Mouse (Mus musculus) liver, adult 2 months (tissue): ENCODE measurements at regions not wholly inside any gene's neighbourhood (a gene's known extent, or its start where the extent isn't known, plus 50 kb on each side); places are given as distances from the start of the nearest gene placed in this dataset.

Source experiments
- DNase-seq: peaks from one replicate; pipeline ENCODE4 v3.0.0-alpha.2; 2011; ENCODE audit warnings: low read depth, low spot score; ENCODE audit errors: extremely low read depth
- H3K27ac ChIP-seq: fragments of 200-500 bp; replicated peaks from 2 replicates; pipeline ENCODE4 v1.5.1; 2012; ENCODE audit warnings: low read depth, mild to moderate bottlenecking, control low read depth, inconsistent platforms, low read length; ENCODE audit not compliant: insufficient read depth
- H3K27me3 ChIP-seq: fragments of 200-500 bp; 2 replicates; pipeline ENCODE4 v1.6.1; 2012; ENCODE audit warnings: mild to moderate bottlenecking, moderate library complexity, low read length, inconsistent platforms; ENCODE audit not compliant: control insufficient read depth, insufficient read depth
- H3K36me3 ChIP-seq: fragments of 200-500 bp; 2 replicates; pipeline ENCODE4 v1.6.1; 2012; ENCODE audit warnings: low read length, inconsistent platforms; ENCODE audit not compliant: control insufficient read depth, insufficient read depth
- H3K4me1 ChIP-seq: fragments of 200-500 bp; 2 replicates; pipeline ENCODE4 v1.6.1; 2011; ENCODE audit warnings: low read length; ENCODE audit not compliant: control insufficient read depth, insufficient read depth
- H3K4me3 ChIP-seq: fragments of 200-500 bp; 2 replicates; pipeline ENCODE4 v1.5.1; 2011; ENCODE audit warnings: low read depth, mild to moderate bottlenecking, control low read depth, low read length, moderate library complexity; ENCODE audit not compliant: insufficient read depth
- H3K79me2 ChIP-seq: fragments of 200-500 bp; 2 replicates; pipeline ENCODE4 v1.6.1; 2012; ENCODE audit warnings: inconsistent platforms, mild to moderate bottlenecking, low read length, moderate library complexity; ENCODE audit not compliant: control insufficient read depth, insufficient read depth
- H3K9ac ChIP-seq: fragments of 200-500 bp; 2 replicates; pipeline ENCODE4 v1.6.1; 2012; ENCODE audit warnings: low read depth, mild to moderate bottlenecking, control low read depth, inconsistent platforms, low read length
- CTCF ChIP-seq: fragments of 200-500 bp; IDR thresholded peaks from 2 replicates; pipeline ENCODE4 v1.5.1; 2011; ENCODE audit warnings: low read depth, low read length, control low read depth
- POLR2A ChIP-seq: fragments of 200-500 bp; IDR thresholded peaks from 2 replicates; pipeline ENCODE4 v1.6.1; 2011; ENCODE audit warnings: low read length, control low read depth; ENCODE audit not compliant: insufficient read depth; ENCODE audit errors: extremely low read depth
- WGBS: fragments of 180-500 bp; shearing (Covaris S2); methylation state at CpG from one replicate; pipeline ENCODE4 v1.1.7; 2018; 5-methylcytosine and 5-hydroxymethylcytosine counted together

DNA sequence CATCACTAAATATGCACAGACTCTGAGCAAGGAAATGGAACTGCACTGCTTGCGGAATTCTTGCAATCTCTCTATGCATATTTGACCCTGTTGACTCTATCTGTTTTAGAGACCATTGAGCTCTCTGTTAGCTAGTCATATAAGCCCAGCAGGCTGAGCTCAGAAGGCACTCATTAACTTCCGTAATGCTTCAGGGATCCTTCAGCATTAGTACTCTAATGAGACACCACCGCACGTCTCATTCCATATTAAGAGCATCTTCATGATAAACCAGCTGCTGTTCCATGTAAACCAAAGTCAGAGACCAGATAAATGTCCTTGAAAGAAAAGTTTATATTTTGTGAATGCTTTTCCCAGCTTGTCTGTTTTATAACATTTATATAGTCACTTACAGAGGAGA lies 237.1 kb upstream of the Mad2l1 start:
- H3K27me3 ChIP-seq, result no peaks in the 10 kb centered on the region

DNA sequence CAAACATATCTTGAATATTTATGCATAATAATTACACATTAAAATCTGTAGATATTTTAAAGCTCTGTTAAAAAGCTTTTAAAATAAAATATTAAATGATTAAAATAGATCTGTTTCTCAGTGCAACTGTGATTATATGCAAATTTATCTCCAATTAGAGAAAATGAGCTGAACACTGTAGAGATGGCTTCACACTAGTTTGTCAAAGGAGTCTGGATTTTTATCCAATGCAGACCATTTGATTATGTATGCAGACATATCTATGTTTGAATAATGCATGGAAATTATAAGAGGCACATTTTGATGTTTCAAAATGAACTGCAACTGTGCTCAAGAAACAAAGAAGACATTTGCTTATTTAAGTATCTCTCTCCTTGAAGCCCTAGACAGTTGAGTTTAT lies 235.0 kb upstream of the Mad2l1 start:
- Histone ChIP-seq H3K4me3 (no peak overlapping the region), H3K79me2 (no peaks in the 10 kb centered on the region), H3K27ac (no peak overlapping the region), H3K36me3 (no peaks in the 10 kb centered on the region), H3K27me3 (no peaks in the 10 kb centered on the region), H3K9ac (no peak overlapping the region), H3K4me1 (no peaks in the 10 kb centered on the region)
- no peak for TF ChIP-seq POLR2A
- no peak for TF ChIP-seq CTCF
- no peak for DNase-seq

More for the DNA sequence above, 237.1 kb upstream of the Mad2l1 start:
- Histone ChIP-seq H3K79me2 (no peaks in the 10 kb centered on the region), H3K4me1 (no peaks in the 10 kb centered on the region), H3K36me3 (no peaks in the 10 kb centered on the region), H3K9ac (no peak overlapping the region), H3K4me3 (no peak overlapping the region), H3K27ac (no peak overlapping the region)
- no peak for TF ChIP-seq POLR2A
- no peak for TF ChIP-seq CTCF
- DNase-seq, result no peak
- 80% methylated on average over 4 of the region's 4 CpGs for WGBS

DNA sequence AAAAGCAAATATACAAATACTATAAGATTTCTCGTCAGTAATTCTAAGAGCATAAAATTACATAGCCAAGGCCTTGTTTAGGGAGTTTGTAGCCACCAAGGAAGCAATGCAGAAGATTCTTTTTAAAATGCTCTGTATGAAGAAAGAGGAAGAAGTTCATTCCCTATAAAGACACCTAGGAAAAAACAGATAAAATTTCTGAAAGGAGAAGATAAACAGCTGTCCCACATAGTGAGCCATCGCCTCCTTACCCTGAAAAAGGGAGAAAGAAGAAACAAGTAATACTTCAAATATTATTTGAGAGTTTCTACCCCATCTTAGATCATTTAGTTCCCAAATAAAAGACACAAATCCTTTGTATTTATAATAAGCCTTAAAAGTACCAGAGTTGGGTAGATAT lies 190.3 kb upstream of the Mad2l1 start:
- Histone ChIP-seq H3K27ac (no peak overlapping the region), H3K27me3 (no peaks in the 10 kb centered on the region), H3K4me1 (no peaks in the 10 kb centered on the region), H3K36me3 (no peaks in the 10 kb centered on the region), H3K9ac (no peak overlapping the region), H3K79me2 (no peaks in the 10 kb centered on the region), H3K4me3 (no peak overlapping the region)
- TF ChIP-seq POLR2A, result no peak
- no peak for TF ChIP-seq CTCF
- 80% methylated on average over 2 of the region's 2 CpGs for WGBS
- no peak for DNase-seq

DNA sequence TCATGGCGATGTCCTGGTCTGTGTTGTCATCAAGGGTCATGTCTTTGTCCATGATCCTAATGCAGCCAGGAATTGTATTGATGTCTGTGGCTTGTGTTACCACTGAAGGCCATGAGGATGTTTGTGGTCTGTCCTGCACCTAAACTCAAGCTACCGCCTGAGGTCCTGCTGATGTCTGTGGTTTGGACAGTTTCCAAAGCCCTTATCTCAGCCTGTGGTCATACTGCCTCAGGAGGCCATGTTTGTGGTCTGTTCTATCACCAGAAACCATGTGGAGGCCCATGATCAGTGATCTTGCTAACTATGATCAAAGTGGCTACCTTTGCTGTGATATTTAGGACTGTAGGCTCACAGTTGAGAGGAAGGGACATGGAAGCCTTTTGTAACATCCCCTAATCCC lies 187.8 kb upstream of the Mad2l1 start:
- Histone ChIP-seq H3K27me3 (no peaks in the 10 kb centered on the region), H3K4me3 (no peak overlapping the region), H3K36me3 (no peaks in the 10 kb centered on the region), H3K79me2 (no peaks in the 10 kb centered on the region), H3K27ac (no peak overlapping the region), H3K4me1 (no peaks in the 10 kb centered on the region), H3K9ac (no peak overlapping the region)
- WGBS, result 87% methylated on average over 2 of the region's 2 CpGs
- TF ChIP-seq CTCF (no peak), POLR2A (no peak)
- DNase-seq, result no peak

DNA sequence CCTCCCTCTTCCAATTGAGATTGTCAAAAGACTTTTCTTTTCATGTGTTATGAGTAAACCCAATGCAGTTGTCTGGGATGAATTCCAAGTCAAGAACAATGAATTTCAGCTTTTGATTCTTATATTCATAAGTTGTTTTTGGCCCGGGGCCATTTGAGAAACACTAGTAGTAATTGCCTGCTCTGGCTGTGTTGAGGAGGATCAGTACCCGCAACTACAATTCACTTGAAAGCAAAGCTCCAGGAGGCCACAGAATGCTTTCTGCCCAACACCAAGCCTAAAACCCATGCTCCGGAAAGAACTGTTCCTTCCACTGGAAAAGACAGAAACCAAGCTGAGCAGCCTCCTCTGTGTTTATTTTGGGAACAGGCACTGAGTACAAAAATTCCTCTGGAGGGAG lies 174.1 kb upstream of the Mad2l1 start:
- H3K4me1 ChIP-seq, result no peaks in the 10 kb centered on the region; the same call in 1 of the 2 replicates
- H3K4me3 ChIP-seq, result no peak overlapping the region
- WGBS, result 80% methylated on average over 3 of the region's 3 CpGs
- no peak overlapping the region for H3K27ac ChIP-seq
- no peak overlapping the region for H3K9ac ChIP-seq
- TF ChIP-seq POLR2A (no peak), CTCF (no peak)
- H3K36me3 ChIP-seq, result no peaks in the 10 kb centered on the region
- no peak for DNase-seq
- H3K79me2 ChIP-seq, result no peaks in the 10 kb centered on the region
- H3K27me3 ChIP-seq, result no peaks in the 10 kb centered on the region

DNA sequence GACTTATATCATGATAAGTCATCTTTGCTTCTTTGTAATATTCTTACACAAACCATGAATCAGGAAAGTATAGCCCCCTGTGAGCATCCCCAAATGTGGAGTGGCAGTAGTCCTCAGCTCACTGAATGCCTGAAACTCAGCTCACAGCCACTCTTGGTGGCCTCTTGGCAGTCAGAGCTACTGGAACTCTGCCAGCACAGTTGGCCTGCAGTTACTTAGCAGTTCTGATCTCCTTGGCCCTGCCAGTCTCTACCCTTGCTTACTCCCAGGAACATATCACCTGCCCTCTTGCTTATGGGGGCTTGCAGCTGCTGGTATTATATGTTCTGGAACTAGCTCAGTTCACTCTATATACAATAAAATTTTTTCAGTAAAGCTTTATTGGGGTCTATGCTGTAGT lies 167.9 kb upstream of the Mad2l1 start:
- DNase-seq, result no peak
- TF ChIP-seq CTCF (no peak), POLR2A (no peak)
- H3K27ac ChIP-seq, result no peak overlapping the region
- H3K4me1 ChIP-seq, result no peaks in the 10 kb centered on the region
- H3K36me3 ChIP-seq, result no peaks in the 10 kb centered on the region
- H3K9ac ChIP-seq, result no peak overlapping the region
- H3K79me2 ChIP-seq, result no peaks in the 10 kb centered on the region
- H3K4me3 ChIP-seq, result no peak overlapping the region
- H3K27me3 ChIP-seq, result no peaks in the 10 kb centered on the region
